Comparison of ENCODE assay signal across 31 mouse cellular contexts in genomic region chr15:92895836-92896235, GRCm38 (mm10).
DNase-seq lines count a peak whose midpoint lies in the region; ATAC-seq lines count a peak whose summit lies in the region.
"Had no signal": no experiment of that assay in that cellular context is flagged by ENCODE, and none has a peak within 500 bp of the region (broad histone marks: within the 10 kb centered on the region; RNA-seq: fewer than 3 reads in every experiment).

No protein-coding gene starts in this region.

- WGBS in limb, embryonic 11.5 days, result 71% methylated on average over 4 of the region's 4 CpGs
- WGBS in limb, embryonic 10.5 days, result 79% methylated on average over 4 of the region's 4 CpGs
- 51% methylated on average over 4 of the region's 4 CpGs for WGBS in embryonic facial prominence, embryonic 14.5 days
- 71% methylated on average over 4 of the region's 4 CpGs for WGBS in forebrain, embryonic 12.5 days

- H3K27ac ChIP-seq in limb, embryonic 11.5 days (replicated peaks; ENCODE audit: low read depth, low read length), result no peak overlapping the region
- H3K27ac ChIP-seq in limb, embryonic 10.5 days, result no peak overlapping the region
- H3K27ac ChIP-seq in embryonic facial prominence, embryonic 14.5 days (replicated peaks; ENCODE audit: low read depth, low read length), result no peak overlapping the region
- H3K27ac ChIP-seq in forebrain, embryonic 12.5 days, result no peak overlapping the region
- H3K27ac ChIP-seq: embryonic facial prominence, embryonic 13.5 days; forebrain, embryonic 10.5 days; heart, embryonic 15.5 days; hindbrain, embryonic 10.5 days; hindbrain, embryonic 13.5 days; intestine, embryonic 15.5 days had no signal

- H3K4me2 ChIP-seq in limb, embryonic 11.5 days (ENCODE audit: low read depth, severe bottlenecking), result no peak overlapping the region
- no peak overlapping the region for H3K4me2 ChIP-seq in embryonic facial prominence, embryonic 14.5 days (ENCODE audit: low read depth, low read length)
- H3K4me2 ChIP-seq in forebrain, embryonic 12.5 days, result no peak overlapping the region
- H3K4me2 ChIP-seq: embryonic facial prominence, embryonic 13.5 days; heart, embryonic 12.5 days; heart, embryonic 15.5 days; hindbrain, embryonic 13.5 days; intestine, embryonic 15.5 days had no signal

- no peaks in the 10 kb centered on the region for H3K9me3 ChIP-seq in limb, embryonic 11.5 days (ENCODE audit: control insufficient read depth, low read length)
- no peaks in the 10 kb centered on the region for H3K9me3 ChIP-seq in limb, embryonic 10.5 days (replicated peaks)
- no peaks in the 10 kb centered on the region for H3K9me3 ChIP-seq in embryonic facial prominence, embryonic 14.5 days (ENCODE audit: control insufficient read depth, low read length)
- H3K9me3 ChIP-seq in forebrain, embryonic 12.5 days, result no peaks in the 10 kb centered on the region
- H3K9me3 ChIP-seq: embryonic facial prominence, embryonic 13.5 days; forebrain, embryonic 10.5 days; heart, embryonic 12.5 days; heart, embryonic 15.5 days; hindbrain, embryonic 10.5 days; hindbrain, embryonic 13.5 days; intestine, embryonic 15.5 days had no signal

- no peak overlapping the region for H3K4me3 ChIP-seq in limb, embryonic 11.5 days (ENCODE audit: low read depth, low read length)
- no peak overlapping the region for H3K4me3 ChIP-seq in limb, embryonic 10.5 days
- no peak overlapping the region for H3K4me3 ChIP-seq in embryonic facial prominence, embryonic 14.5 days (ENCODE audit: low read depth, low read length)
- no peak overlapping the region for H3K4me3 ChIP-seq in forebrain, embryonic 12.5 days (replicated peaks)
- H3K4me3 ChIP-seq: embryonic facial prominence, embryonic 13.5 days; forebrain, embryonic 10.5 days; heart, embryonic 12.5 days; heart, embryonic 15.5 days; hindbrain, embryonic 10.5 days; hindbrain, embryonic 13.5 days; intestine, embryonic 15.5 days had no signal

- H3K9ac ChIP-seq in limb, embryonic 11.5 days (ENCODE audit: low read length), result no peak overlapping the region
- no peak overlapping the region for H3K9ac ChIP-seq in embryonic facial prominence, embryonic 14.5 days (ENCODE audit: low read depth, low read length)
- H3K9ac ChIP-seq in forebrain, embryonic 12.5 days, result no peak overlapping the region
- H3K9ac ChIP-seq: embryonic facial prominence, embryonic 13.5 days; forebrain, postnatal 0 days; heart, embryonic 12.5 days; heart, embryonic 15.5 days; hindbrain, embryonic 13.5 days; intestine, embryonic 15.5 days had no signal

- H3K27me3 ChIP-seq in limb, embryonic 11.5 days (ENCODE audit: control insufficient read depth, insufficient read depth, low read length), result no peaks in the 10 kb centered on the region
- no peaks in the 10 kb centered on the region for H3K27me3 ChIP-seq in limb, embryonic 10.5 days (ENCODE audit: low read depth, poor library complexity, severe bottlenecking)
- no peaks in the 10 kb centered on the region for H3K27me3 ChIP-seq in embryonic facial prominence, embryonic 14.5 days (replicated peaks; ENCODE audit: control insufficient read depth, insufficient read depth, low read length)
- H3K27me3 ChIP-seq in forebrain, embryonic 12.5 days, result no peaks in the 10 kb centered on the region
- H3K27me3 ChIP-seq: embryonic facial prominence, embryonic 13.5 days; heart, embryonic 12.5 days; heart, embryonic 15.5 days; hindbrain, embryonic 13.5 days; intestine, embryonic 15.5 days had no signal

- no peaks in the 10 kb centered on the region for H3K36me3 ChIP-seq in limb, embryonic 11.5 days (ENCODE audit: control insufficient read depth, insufficient read depth, low read length)
- H3K36me3 ChIP-seq in limb, embryonic 10.5 days, result no peaks in the 10 kb centered on the region
- no peaks in the 10 kb centered on the region for H3K36me3 ChIP-seq in embryonic facial prominence, embryonic 14.5 days (ENCODE audit: control insufficient read depth, insufficient read depth, low read length)
- no peaks in the 10 kb centered on the region for H3K36me3 ChIP-seq in forebrain, embryonic 12.5 days (replicated peaks)
- H3K36me3 ChIP-seq: embryonic facial prominence, embryonic 13.5 days; forebrain, embryonic 10.5 days; G1E; heart, embryonic 12.5 days; heart, embryonic 15.5 days; hindbrain, embryonic 10.5 days; hindbrain, embryonic 13.5 days; intestine, embryonic 15.5 days had no signal

- ATAC-seq in limb, embryonic 11.5 days (ENCODE audit: insufficient number of reproducible peaks, low FRiP score, low TSS enrichment, low read depth), result no peak
- no peak for ATAC-seq in embryonic facial prominence, embryonic 14.5 days (ENCODE audit: low read depth)
- no peak for ATAC-seq in forebrain, embryonic 12.5 days (ENCODE audit: low FRiP score)
- ATAC-seq: activated CD4-positive, CD25-positive, alpha-beta regulatory T cell, adult 4 months; forebrain, embryonic 14.5 days; forebrain, postnatal 0 days; hindbrain, embryonic 16.5 days; intestine, embryonic 15.5 days; Patski had no signal

- DNase-seq in embryo, embryonic 10 days (ENCODE audit: low spot score), result peak; percentile 11
- DNase-seq in embryo, embryonic 9.5 days (ENCODE audit: extremely low spot score), result no peak
- DNase-seq in limb, embryonic 11.5 days (ENCODE audit: low spot score), result peak; percentile 33
- no peak for DNase-seq in limb, embryonic 10.5 days (ENCODE audit: low spot score)
- DNase-seq in ZHBTc4 (ENCODE audit: low read depth, low spot score), result peak; percentile 24
- peak; percentile 57 for DNase-seq in embryonic facial prominence, embryonic 14.5 days (ENCODE audit: low spot score)
- DNase-seq in left cerebral cortex, adult 11 months (ENCODE audit: low spot score), result no peak
- DNase-seq: adrenal gland, adult 8-10 months; adrenal gland, postnatal 25 days; cerebellum, adult 11-12 months; cerebellum, adult 8-10 months; cerebellum, postnatal 10 days; cerebellum, postnatal 36 days; forebrain, postnatal 0 days; gastrocnemius, postnatal 25 days; heart, adult 18-20 months; heart, postnatal 10 days; heart, postnatal 36 days had no signal

- no peaks in the 10 kb centered on the region for H3K4me1 ChIP-seq in limb, embryonic 11.5 days (ENCODE audit: control insufficient read depth, insufficient read depth, low read length)
- no peaks in the 10 kb centered on the region for H3K4me1 ChIP-seq in limb, embryonic 10.5 days
- H3K4me1 ChIP-seq in embryonic facial prominence, embryonic 14.5 days (ENCODE audit: control insufficient read depth, insufficient read depth, low read length), result no peaks in the 10 kb centered on the region
- no peaks in the 10 kb centered on the region for H3K4me1 ChIP-seq in forebrain, embryonic 12.5 days
- H3K4me1 ChIP-seq: embryonic facial prominence, embryonic 13.5 days; forebrain, embryonic 10.5 days; heart, embryonic 12.5 days; heart, embryonic 15.5 days; hindbrain, embryonic 10.5 days; hindbrain, embryonic 13.5 days; intestine, embryonic 15.5 days had no signal

Comparison
In these comparisons a context has a peak if more than half of its experiments do, and no peak if none do; other contexts are left out.
1. DNase-seq: peak in embryo, embryonic 10 days (single experiment), limb, embryonic 11.5 days (single experiment), ZHBTc4 (single experiment) and embryonic facial prominence, embryonic 14.5 days (single experiment); none in embryo, embryonic 9.5 days (single experiment), limb, embryonic 10.5 days (single experiment) and left cerebral cortex, adult 11 months (single experiment).